Mouse (Mus musculus): ENCODE data around the gene Mau2. TPM values are rescaled to one million over a fixed set of nuclear protein-coding genes. Genes with fewer than 3 reads are reported as not detected.
"Not testable (repeated sequence)": the region's sequence is repeated elsewhere in the genome, so short reads cannot be mapped to it uniquely, and the experiment has no call there.

The Mau2 gene
- polyA plus RNA-seq, 1 experiment from 2014 or later, result 45.8 TPM

DNA sequence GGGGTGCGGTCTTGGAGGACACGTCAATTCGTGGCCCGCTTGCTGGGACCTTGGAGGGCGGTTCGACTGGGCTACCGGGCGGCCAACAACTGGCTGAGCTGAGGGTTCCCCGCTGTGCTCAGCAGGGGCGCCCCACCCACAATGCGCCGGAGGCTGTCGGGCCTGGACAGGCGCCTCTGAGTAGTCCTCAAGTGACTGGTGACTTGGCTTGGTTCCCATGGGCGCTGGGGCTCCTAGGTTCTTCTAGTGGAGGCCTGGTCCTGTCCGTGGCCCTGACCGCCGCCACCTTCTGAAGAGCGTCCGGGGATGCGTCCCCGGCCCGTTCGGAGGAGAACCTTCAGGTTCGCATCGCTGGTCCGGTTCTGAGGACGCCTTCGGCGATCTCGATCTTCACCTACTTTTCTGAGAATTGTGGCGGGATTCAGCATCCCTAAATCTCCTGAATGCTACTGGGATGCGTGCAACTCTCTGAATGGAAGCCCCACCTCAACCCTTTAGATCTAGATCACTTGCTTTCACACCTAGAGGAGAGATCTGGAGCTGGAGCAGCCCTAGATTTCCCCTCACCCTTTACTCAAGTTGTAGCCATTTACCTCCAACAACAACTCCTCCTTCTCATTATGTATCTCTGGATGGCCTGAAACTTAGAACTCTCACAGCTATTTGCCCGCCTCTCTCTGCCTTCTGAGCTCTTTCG, 45.8 kb downstream of the Mau2 start:
- Histone ChIP-seq H3K9ac (ENCODE audit: low read depth, low read length) (peak overlapping the region; percentile 90), H3K4me1 (ENCODE audit: control insufficient read depth, insufficient read depth, low read length) (0 out of 2 replicates have a peak, but pooled peaks cover 4% of the 10 kb centered on the region), H3K4me2 (ENCODE audit: low read depth, low read length) (peak overlapping the region; percentile 75), H3K27me3 (replicated peaks; ENCODE audit: control insufficient read depth, insufficient read depth, low read length) (no peaks in the 10 kb centered on the region), H3K27ac (replicated peaks; ENCODE audit: low read depth, low read length) (peak overlapping the region; percentile 80), H3K36me3 (ENCODE audit: control insufficient read depth, insufficient read depth, low read length) (0 out of 2 replicates have a peak, but pooled peaks cover 7% of the 10 kb centered on the region), H3K9me3 (ENCODE audit: control insufficient read depth, low read length) (no peaks in the 10 kb centered on the region), H3K4me3 (ENCODE audit: low read depth, low read length) (peak overlapping the region; percentile 79)
- WGBS, result 3% methylated on average over 25 of the region's 35 CpGs
- ATAC-seq (ENCODE audit: low read depth) (no peak), DNase-seq (ENCODE audit: low spot score) (no peak)

DNA sequence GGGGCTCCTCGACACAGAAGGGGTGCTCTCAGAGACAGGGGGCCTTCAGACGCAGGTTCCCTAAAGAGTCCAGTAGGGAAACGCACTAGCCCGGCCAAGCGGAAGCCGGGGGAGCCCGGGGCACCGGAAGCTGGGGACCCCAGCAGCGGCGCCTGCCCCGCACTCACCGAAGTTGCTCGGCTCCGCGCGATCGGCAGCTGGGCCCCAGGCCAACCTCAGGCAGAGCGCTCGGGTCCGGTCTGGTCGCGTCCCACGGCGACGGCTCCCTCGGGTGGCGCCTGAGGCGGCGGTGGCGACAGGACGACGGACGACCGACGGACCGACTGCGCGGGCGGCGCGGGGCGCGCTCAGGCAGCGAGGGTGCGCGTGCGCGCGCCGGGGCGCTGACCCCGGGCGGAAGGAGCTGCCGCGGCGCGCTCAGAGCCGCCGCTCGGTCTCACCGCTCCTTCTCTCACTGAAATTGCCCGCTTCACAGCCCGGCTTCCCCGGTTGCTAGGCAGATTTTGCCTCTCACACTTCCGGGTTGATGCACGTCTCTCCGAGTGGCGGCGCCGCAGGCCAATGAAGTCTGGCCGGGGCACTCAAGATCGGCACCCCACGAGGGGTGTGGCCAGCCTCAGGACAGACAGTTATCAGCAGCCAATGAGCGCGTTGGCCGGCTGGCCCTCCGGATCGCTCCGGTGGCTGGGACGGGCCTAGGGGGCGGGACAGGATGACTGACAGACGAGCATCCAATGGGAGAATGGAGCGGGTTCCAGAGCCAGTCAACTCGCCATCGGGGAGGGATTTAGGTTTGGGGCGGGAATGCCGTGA, 46.6 kb downstream of the Mau2 start, which contains the start of gene Gatad2a:
Gatad2a (minus strand) TSS at position 609 of the 813 bp plus-strand sequence.
- 0 out of 2 replicates have a peak, but pooled peaks cover 7% of the 10 kb centered on the region for H3K36me3 ChIP-seq (ENCODE audit: control insufficient read depth, insufficient read depth, low read length)
- H3K4me1 ChIP-seq (ENCODE audit: control insufficient read depth, insufficient read depth, low read length), result 0 out of 2 replicates have a peak, but pooled peaks cover 4% of the 10 kb centered on the region
- H3K27me3 ChIP-seq (replicated peaks; ENCODE audit: control insufficient read depth, insufficient read depth, low read length), result no peaks in the 10 kb centered on the region
- peak within 1 kb of the TSS; percentile 90 for H3K9ac ChIP-seq (ENCODE audit: low read depth, low read length)
- peak within 1 kb of the TSS; percentile 79 for H3K4me3 ChIP-seq (ENCODE audit: low read depth, low read length)
- H3K27ac ChIP-seq (replicated peaks; ENCODE audit: low read depth, low read length), result peak within 1 kb of the TSS; percentile 80
- peak; percentile 100 for DNase-seq (ENCODE audit: low spot score)
- under 1% methylated on average over 49 of the region's 87 CpGs for WGBS
- peak; percentile 99 for ATAC-seq (ENCODE audit: low read depth)
- no peaks in the 10 kb centered on the region for H3K9me3 ChIP-seq (ENCODE audit: control insufficient read depth, low read length)
- H3K4me2 ChIP-seq (ENCODE audit: low read depth, low read length), result peak within 1 kb of the TSS; percentile 75

DNA sequence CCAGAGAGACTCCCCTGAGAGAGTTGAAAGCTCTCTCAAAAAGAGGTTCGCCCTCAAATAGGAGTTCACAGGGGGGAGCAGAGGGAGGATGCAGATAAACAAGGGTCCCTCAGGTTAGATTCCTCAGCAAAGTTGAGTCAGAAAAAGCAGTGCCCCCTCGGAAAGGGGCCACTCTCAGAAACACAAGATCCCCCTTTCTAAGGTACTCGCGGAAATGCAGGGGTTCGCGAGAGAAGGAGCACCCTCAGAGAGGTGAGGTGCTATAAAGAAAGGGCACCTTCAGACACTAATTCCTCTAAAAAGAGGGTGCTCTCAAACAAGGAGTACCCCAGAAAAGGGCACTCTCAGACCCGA, 47.1 kb downstream of the Mau2 start:
- under 1% methylated on average over 7 of the region's 7 CpGs for WGBS
- peak overlapping the region; percentile 60 for H3K4me2 ChIP-seq (ENCODE audit: low read depth, low read length)
- peak overlapping the region; percentile 79 for H3K4me3 ChIP-seq (ENCODE audit: low read depth, low read length)
- H3K27me3 ChIP-seq (replicated peaks; ENCODE audit: control insufficient read depth, insufficient read depth, low read length), result no peaks in the 10 kb centered on the region
- DNase-seq (ENCODE audit: low spot score) (no peak), ATAC-seq (ENCODE audit: low read depth) (no peak)
- H3K9ac ChIP-seq (ENCODE audit: low read depth, low read length), result peak overlapping the region; percentile 80
- 0 out of 2 replicates have a peak, but pooled peaks cover 7% of the 10 kb centered on the region for H3K36me3 ChIP-seq (ENCODE audit: control insufficient read depth, insufficient read depth, low read length)
- H3K9me3 ChIP-seq (ENCODE audit: control insufficient read depth, low read length), result no peaks in the 10 kb centered on the region
- H3K4me1 ChIP-seq (ENCODE audit: control insufficient read depth, insufficient read depth, low read length), result 0 out of 2 replicates have a peak, but pooled peaks cover 4% of the 10 kb centered on the region
- no peak overlapping the region; the same call in 1 of the 2 replicates for H3K27ac ChIP-seq (replicated peaks; ENCODE audit: low read depth, low read length)

DNA sequence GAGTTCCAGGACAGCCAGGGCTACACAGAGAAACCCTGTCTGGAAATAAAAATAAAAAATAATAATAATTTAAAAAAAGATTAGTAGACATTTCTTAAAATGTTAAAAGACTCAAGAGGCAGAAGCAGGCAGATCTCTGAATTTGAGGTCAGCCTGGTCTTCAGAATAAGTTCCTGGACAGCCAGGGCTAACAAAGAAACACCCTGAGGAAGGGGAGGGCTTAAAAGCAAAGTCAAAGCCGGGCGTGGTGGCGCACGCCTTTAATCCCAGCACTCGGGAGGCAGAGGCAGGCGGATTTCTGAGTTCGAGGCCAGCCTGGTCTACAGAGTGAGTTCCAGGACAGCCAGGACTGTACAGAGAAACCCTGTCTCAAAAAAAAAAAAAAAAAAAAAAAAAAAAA, 53.6 kb downstream of the Mau2 start:
- H3K27me3 ChIP-seq (replicated peaks; ENCODE audit: control insufficient read depth, insufficient read depth, low read length); H3K9ac ChIP-seq (ENCODE audit: low read depth, low read length); H3K9me3 ChIP-seq (ENCODE audit: control insufficient read depth, low read length); H3K4me3 ChIP-seq (ENCODE audit: low read depth, low read length); ATAC-seq (ENCODE audit: low read depth); H3K27ac ChIP-seq (replicated peaks; ENCODE audit: low read depth, low read length); H3K4me2 ChIP-seq (ENCODE audit: low read depth, low read length); H3K36me3 ChIP-seq (ENCODE audit: control insufficient read depth, insufficient read depth, low read length); H3K4me1 ChIP-seq (ENCODE audit: control insufficient read depth, insufficient read depth, low read length); DNase-seq (ENCODE audit: low spot score): not testable (repeated sequence)
- WGBS, result 99% methylated on average over 6 of the region's 7 CpGs

DNA sequence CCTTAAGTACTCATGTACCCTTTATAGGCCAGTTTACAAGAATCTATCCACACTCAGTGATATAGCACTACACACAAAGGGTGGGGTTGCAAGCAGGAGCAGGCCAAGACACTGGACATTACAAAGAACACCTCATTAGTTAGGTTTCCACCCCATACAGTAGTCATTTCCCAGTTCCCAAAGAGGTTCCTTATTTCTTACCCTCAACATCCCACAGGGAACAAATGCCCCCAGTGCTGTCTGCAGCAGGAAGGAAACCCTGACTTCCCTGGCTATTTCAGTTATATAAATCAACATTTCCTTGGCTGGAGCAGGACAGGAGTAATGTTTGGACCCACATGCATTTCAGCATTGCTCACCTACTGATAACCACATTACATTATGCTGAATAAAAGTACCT, 54.8 kb downstream of the Mau2 start:
- no peak for DNase-seq (ENCODE audit: low spot score)
- no peak for ATAC-seq (ENCODE audit: low read depth)

DNA sequence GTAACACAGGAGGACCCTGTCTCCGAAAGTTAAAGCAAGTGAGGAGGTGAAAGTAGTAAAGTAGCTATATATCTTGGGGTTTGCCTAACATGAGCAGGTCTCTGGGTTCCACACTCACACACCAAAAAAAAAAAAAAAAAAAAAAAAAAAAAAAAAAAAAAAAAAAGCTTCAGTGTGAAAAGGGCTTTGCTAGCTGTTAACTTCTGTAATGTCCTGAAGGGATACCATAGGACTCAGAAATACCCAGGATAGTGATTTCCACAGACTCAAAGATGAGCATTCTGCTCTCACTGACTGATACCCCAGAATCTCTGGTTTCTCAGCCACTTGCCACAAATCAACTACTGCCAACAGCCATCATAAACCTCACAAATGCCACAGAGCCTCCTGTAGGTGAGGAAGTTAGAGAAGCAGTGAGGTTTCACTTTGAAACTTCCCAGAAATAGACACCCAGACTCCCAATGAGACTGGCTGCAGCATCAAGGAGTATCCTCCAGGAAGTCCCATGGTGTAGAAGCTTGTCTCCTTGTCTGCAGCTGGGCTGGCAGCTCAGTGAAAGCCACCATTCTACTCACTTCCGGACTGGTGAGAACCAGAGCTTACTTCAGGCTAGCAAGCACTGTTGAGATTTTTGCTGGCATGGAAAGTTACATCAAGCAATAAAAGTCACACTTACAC, 57.5 kb downstream of the Mau2 start:
- DNase-seq (ENCODE audit: low spot score) (no peak), ATAC-seq (ENCODE audit: low read depth) (no peak)
- Histone ChIP-seq H3K9ac (ENCODE audit: low read depth, low read length) (no peak overlapping the region), H3K4me3 (ENCODE audit: low read depth, low read length) (no peak overlapping the region), H3K4me2 (ENCODE audit: low read depth, low read length) (no peak overlapping the region), H3K36me3 (ENCODE audit: control insufficient read depth, insufficient read depth, low read length) (no peaks in the 10 kb centered on the region), H3K4me1 (ENCODE audit: control insufficient read depth, insufficient read depth, low read length) (no peaks in the 10 kb centered on the region), H3K27ac (replicated peaks; ENCODE audit: low read depth, low read length) (no peak overlapping the region), H3K27me3 (replicated peaks; ENCODE audit: control insufficient read depth, insufficient read depth, low read length) (no peaks in the 10 kb centered on the region), H3K9me3 (ENCODE audit: control insufficient read depth, low read length) (no peaks in the 10 kb centered on the region)
- WGBS, result 82% methylated on average over 2 of the region's 2 CpGs

More for the DNA sequence above, 54.8 kb downstream of the Mau2 start:
- no peak overlapping the region for H3K9ac ChIP-seq (ENCODE audit: low read depth, low read length)
- H3K9me3 ChIP-seq (ENCODE audit: control insufficient read depth, low read length), result no peaks in the 10 kb centered on the region
- no peak overlapping the region for H3K4me3 ChIP-seq (ENCODE audit: low read depth, low read length)
- H3K36me3 ChIP-seq (ENCODE audit: control insufficient read depth, insufficient read depth, low read length), result 0 out of 2 replicates have a peak, but pooled peaks cover 5% of the 10 kb centered on the region
- H3K27ac ChIP-seq (replicated peaks; ENCODE audit: low read depth, low read length), result no peak overlapping the region
- H3K4me2 ChIP-seq (ENCODE audit: low read depth, low read length), result no peak overlapping the region
- H3K4me1 ChIP-seq (ENCODE audit: control insufficient read depth, insufficient read depth, low read length), result no peaks in the 10 kb centered on the region
- no peaks in the 10 kb centered on the region for H3K27me3 ChIP-seq (replicated peaks; ENCODE audit: control insufficient read depth, insufficient read depth, low read length)

DNA sequence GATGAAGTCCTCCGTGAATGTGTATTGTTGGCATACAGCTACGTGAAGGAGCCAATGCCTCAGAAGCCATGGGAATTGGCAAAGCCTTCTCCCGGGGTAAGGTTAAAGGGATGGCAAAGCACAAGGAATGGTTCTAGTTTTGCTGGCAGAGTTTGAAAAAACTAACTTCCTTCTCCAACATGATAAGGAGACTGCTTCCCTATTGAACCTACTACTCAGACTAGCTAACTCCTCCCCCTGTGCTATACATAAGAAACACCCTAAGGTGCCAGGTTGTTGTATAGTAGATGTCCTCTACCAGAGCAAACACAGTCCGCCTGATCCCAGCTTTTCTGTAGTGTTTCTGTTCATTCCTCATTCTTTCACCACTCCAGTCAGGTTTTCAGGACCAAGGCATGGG, 64.1 kb downstream of the Mau2 start:
- 92% methylated on average over 4 of the region's 4 CpGs for WGBS
- Histone ChIP-seq H3K4me3 (ENCODE audit: low read depth, low read length) (no peak overlapping the region), H3K36me3 (ENCODE audit: control insufficient read depth, insufficient read depth, low read length) (no peaks in the 10 kb centered on the region), H3K27me3 (replicated peaks; ENCODE audit: control insufficient read depth, insufficient read depth, low read length) (no peaks in the 10 kb centered on the region), H3K27ac (replicated peaks; ENCODE audit: low read depth, low read length) (no peak overlapping the region), H3K9ac (ENCODE audit: low read depth, low read length) (no peak overlapping the region), H3K9me3 (ENCODE audit: control insufficient read depth, low read length) (no peaks in the 10 kb centered on the region), H3K4me2 (ENCODE audit: low read depth, low read length) (no peak overlapping the region), H3K4me1 (ENCODE audit: control insufficient read depth, insufficient read depth, low read length) (peaks cover 4% of the 10 kb centered on the region; the same call in 1 of the 2 replicates)
- DNase-seq (ENCODE audit: low spot score) (no peak), ATAC-seq (ENCODE audit: low read depth) (no peak)

DNA sequence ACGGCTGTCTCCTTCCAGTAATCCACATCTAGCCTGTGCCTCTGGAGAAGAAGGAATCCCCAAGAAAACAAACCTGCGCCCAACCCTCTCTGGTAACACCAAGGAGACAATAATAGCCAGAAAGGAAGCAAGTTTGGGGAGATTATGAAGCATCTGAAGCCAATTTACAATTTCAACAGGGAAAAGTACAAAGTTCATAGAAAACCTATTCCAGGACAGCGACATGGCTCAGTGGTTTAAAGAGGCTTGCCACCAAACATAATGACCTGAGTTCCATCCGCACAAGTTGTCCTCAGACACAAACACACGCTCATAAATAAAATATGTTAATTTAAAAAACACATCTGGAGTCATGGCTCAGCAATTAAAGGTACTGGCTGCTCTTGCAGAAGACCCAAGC, 67.7 kb downstream of the Mau2 start:
- DNase-seq (ENCODE audit: low spot score) (no peak), ATAC-seq (ENCODE audit: low read depth) (no peak)
- Histone ChIP-seq H3K27ac (replicated peaks; ENCODE audit: low read depth, low read length) (peak overlapping the region; percentile 72), H3K9ac (ENCODE audit: low read depth, low read length) (peak overlapping the region; percentile 87), H3K27me3 (replicated peaks; ENCODE audit: control insufficient read depth, insufficient read depth, low read length) (no peaks in the 10 kb centered on the region), H3K9me3 (ENCODE audit: control insufficient read depth, low read length) (no peaks in the 10 kb centered on the region), H3K4me2 (ENCODE audit: low read depth, low read length) (peak overlapping the region; percentile 59), H3K4me3 (ENCODE audit: low read depth, low read length) (peak overlapping the region; percentile 95), H3K36me3 (ENCODE audit: control insufficient read depth, insufficient read depth, low read length) (no peaks in the 10 kb centered on the region), H3K4me1 (ENCODE audit: control insufficient read depth, insufficient read depth, low read length) (peaks cover 26% of the 10 kb centered on the region)
- WGBS, result 31% methylated on average over 5 of the region's 5 CpGs

Measured in embryonic facial prominence, embryonic 14.5 days (tissue).